Mouse (Mus musculus) left cerebral cortex, postnatal 10 days (tissue): Measurements from ENCODE around the gene Iqsec2. TPM values are rescaled to one million over a fixed set of nuclear protein-coding genes. Genes with fewer than 3 reads are reported as not detected.

Source experiments
- DNase-seq, 2 experiments: peaks; one replicate each; pipeline ENCODE4 v3.0.0; 2021 to 2022; ENCODE audit warnings: low spot score in 2 of 2, mixed read lengths in 1 of 2; ENCODE audit errors: extremely low spot score in 1 of 2
- intact Hi-C: fragments of 180-260 bp; cut with DNase I; formaldehyde crosslinking; loops from one replicate; pipeline ENCODE4 v1.15.1; 2025
- total RNA-seq, 2 experiments: library from RNA; stranded (reverse); gene quantifications; 2 replicates each; pipeline ENCODE4 v1.2.3; 2021

The Iqsec2 gene
- total RNA-seq, 2 experiments from 2014 or later: 105 to 110 TPM

- peak in 1 of 2 experiments; percentile 65 for DNase-seq
- intact Hi-C loops: no loop called here
Measured at GRCm38 (mm10) chrX:152172487-152172935, 28.4 kb downstream of the Iqsec2 start.

DNA sequence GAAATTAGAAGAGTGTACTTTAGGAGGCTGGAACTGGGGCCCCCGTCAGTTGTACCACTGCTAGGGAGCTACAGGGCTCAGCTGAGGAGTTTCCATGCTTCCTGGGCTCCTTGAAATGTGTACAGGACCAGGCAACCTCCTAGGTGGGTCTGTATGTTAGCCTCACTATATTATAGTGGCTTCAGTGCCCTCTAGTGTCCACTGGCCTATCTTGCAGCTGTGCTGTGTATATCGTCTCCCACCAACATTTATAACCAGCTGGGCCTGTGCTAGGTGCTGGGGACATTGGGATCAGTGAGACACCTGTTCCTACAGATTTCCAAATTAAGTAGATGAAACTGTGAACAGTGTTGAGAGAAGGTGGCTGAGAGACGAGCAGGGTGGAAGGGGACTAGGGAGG lies 31.2 kb downstream of the Iqsec2 start:
- intact Hi-C loops: no loop called here
- peak; percentile 13 to 39 for DNase-seq

GRCm38 (mm10) chrX:152177897-152178296 lies 33.8 kb downstream of the Iqsec2 start:
- DNase-seq: no peak
- intact Hi-C loops: no loop called here

DNA sequence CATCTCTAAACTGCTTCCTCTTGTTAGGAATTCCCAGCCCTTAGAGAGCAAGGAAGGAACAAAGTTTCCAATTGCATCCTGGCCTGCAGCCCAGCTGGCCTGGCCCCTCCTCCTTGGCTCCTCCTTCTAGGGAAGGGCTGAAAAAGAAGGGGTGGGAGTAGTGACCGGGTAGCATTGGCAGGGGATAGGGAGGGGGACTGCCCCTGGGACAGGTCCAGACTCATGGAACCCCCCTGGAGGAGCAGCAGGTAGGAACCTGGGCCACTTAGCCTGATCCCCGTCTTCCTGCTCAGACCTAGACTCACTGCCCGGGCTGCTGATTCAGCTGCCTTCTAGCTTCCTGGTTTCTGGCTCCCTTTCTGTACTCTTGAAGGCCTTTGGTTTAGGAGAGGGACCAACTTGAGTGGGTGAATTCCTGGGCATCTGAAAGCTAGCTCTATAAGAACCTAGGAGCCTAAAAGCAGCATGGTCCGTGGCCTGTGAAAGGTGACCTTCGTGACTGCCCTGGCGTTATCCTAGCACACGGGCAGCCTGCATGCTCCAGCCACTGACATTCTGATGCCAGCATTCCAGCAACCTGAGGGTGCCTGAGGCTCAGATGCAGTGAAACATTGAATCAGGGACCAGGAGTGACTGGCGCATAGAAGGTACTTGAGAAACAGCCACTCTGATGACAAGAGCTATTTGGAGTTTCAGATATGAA lies 34.9 kb downstream of the Iqsec2 start:
- intact Hi-C loops: no loop called here
- peak in 1 of 2 experiments; percentile 60 for DNase-seq

- DNase-seq: no peak
- intact Hi-C loops: no loop called here
Measured at GRCm38 (mm10) chrX:152179670-152180656, 35.9 kb downstream of the Iqsec2 start.

DNA sequence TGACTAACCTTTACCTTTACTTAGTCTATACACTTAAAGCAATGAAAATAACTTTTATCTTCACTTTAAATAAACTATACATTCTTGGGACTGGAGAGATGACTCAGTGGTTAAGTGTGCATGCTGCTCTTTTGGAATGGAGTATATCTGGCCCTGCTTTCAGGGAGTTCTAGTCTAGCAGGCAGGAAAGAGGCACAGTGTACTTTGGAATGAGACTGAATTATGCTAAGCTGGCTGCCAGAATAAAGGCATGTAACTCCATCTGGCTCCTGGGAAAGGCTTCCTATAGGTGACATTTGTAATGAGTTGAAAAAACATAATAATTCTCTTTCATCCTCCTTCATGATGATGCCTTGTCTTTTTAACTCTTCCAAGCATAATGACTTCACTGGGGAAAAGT lies 43.1 kb downstream of the Iqsec2 start:
- no peak for DNase-seq
- intact Hi-C loops: no loop called here

- no peak for DNase-seq
- intact Hi-C loops: no loop called here
Measured at GRCm38 (mm10) chrX:152191266-152191665, 47.2 kb downstream of the Iqsec2 start.

DNA sequence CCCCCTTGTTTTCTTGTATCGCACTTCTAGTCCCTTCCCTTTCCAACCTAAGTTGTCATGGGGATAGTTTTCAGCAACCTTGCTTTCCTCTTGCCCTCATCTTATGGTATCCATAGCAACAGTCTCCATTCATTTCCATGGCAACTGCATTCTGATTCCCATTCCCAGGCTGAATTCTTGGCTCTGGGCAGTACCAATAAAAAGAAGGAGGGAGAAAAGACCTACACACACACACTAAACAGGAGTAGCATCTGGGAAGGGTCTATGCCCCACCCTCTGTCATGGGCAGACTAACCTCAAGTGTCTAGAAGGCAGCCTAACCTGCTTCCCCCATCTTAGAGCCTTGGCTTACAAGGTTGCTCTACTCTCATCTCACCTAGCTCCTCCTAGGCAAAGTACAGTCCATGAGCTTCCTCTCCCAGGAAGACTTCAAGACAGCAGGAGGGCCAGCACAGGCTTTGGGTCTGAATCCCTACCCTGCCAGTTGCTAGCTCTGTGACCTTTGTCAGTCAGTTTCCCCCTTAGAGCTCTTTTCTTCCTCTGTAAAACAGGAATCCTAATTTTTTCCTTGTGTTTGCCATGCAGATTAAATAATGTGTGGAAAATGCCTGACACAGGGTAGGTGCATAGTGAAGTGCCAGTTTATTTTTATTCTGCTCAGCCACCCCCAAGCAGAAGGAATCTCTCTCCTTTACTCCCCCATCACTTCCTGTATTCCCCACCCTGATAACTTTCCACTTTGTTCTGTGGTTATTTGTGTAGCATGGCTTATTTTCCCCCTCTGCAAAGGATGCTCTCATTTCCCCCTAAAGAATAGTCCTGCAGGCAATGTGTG lies 54.0 kb downstream of the Iqsec2 start:
- peak in 1 of 2 experiments; percentile 19 for DNase-seq
- intact Hi-C loops: no loop called here

GRCm38 (mm10) chrX:152201737-152202421 lies 57.8 kb downstream of the Iqsec2 start:
- DNase-seq: no peak
- intact Hi-C loops: no loop called here

DNA sequence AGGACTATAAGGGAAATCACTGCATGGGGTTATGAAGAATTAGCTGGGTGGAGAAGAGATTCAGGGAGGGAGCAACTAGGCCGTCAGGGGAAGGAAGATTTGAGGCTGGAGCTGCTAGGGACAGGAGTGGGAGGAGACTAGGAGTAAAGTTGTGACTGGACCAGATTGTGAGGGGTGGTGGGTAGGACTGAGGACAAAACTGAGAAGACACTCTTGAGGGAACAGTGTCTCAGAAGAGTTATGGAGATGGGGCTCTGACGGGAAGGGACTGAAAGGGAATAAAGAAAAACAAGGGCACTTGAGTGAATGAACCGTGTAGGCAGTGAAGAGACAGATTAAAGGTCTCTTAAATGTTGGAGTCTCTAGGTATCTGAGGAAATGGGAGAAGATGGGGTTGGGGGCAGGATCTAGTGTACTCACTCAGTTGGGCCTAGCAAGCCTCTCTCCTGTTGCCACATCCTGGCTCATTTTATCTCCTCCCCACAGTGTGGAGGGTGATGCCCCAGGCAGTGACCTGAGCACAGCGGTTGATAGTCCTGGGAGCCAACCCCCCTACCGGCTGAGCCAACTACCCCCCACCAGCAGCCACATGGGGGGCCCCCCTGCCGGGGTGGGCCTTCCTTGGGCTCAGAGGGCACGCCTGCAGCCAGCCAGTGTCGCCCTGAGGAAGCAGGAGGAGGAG lies 58.5 kb downstream of the Iqsec2 start:
- intact Hi-C loops: no loop called here
- DNase-seq: no peak

DNA sequence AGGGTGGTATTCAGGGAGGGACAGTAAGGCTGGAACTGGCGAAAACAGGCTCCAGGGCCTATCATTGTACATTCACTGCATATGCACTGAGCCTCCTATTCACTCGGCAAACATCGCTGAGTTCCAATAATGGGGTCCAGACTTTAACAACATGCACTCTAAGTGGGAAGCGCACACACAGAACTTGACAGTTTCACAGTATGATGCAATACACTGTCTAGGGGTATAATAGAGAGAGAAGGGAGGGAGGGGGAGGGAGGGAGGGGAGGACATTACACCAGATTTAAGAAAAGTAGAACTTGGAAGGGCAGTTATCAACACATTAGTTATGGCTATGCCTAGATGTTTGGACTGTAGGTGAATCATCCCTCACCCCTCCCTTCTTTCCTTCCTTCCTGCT lies 59.2 kb downstream of the Iqsec2 start:
- DNase-seq: no peak
- intact Hi-C loops: no loop called here

DNA sequence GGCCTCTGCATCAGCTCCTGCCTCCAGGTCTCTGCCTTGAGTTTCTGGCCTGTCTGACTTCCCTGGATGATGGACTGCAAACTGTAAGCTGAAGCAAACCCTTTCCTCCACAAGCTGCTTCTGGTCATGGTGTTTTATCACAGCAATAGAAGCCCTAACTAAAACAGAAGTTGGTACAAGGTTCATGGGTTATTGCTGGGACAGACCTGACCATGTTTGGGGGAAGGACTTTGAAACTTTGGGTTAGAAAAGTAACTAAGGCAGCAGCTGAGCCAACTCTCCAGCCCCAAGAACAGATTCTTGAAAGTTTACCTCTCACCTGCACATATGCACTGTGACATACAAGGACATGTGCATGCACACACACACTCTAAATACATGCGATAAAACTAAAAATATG lies 61.4 kb downstream of the Iqsec2 start:
- no peak for DNase-seq
- intact Hi-C loops: no loop called here

- intact Hi-C loops: no loop called here
Measured at GRCm38 (mm10) chrX:152214703-152215102, 70.6 kb downstream of the Iqsec2 start.

GRCm38 (mm10) chrX:152218529-152218928 lies 74.5 kb downstream of the Iqsec2 start:
- intact Hi-C loops: no loop called here
- no peak for DNase-seq

More at GRCm38 (mm10) chrX:152214703-152215102, 70.6 kb downstream of the Iqsec2 start:
- DNase-seq: no peak

GRCm38 (mm10) chrX:152221721-152222120 lies 77.7 kb downstream of the Iqsec2 start:
- intact Hi-C loops: no loop called here

GRCm38 (mm10) chrX:152222226-152222625 lies 78.2 kb downstream of the Iqsec2 start:
- no peak for DNase-seq
- intact Hi-C loops: no loop called here

More at GRCm38 (mm10) chrX:152221721-152222120, 77.7 kb downstream of the Iqsec2 start:
- no peak for DNase-seq

DNA sequence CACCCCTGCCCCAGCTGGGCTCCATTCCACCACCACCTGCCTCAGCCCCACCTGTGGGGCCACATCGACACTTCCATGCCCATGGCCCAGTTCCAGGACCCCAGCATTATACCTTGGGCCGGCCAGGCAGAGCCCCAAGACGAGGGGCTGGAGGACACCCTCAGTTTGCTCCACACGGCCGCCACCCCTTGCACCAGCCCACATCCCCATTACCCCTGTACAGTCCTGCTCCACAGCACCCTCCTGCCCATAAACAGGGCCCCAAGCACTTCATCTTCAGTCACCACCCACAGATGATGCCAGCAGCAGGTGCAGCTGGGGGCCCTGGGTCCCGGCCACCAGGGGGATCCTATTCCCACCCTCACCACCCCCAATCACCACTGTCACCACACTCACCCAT lies 79.2 kb downstream of the Iqsec2 start:
- intact Hi-C loops: no loop called here
- DNase-seq: no peak

DNA sequence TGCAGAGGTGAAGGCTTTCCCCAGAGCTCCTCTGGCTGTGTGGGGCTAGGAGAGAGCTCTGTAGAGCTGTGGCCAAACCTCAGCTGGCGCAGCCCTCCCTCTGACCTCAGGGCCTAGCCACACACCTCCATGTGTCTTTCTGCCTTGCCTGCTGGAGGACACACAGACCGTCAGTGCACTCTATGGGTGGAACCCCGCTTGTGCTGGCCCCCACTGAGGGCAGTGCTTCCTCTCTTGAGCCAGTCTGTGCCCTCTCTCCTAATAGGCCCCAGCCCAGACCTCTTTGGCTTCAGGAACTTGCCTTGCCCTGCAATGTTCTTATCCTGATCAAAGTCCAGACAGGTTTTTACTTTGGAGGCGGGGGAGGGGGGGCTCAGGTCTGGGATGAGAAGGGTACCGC lies 80.2 kb downstream of the Iqsec2 start:
- no peak for DNase-seq
- intact Hi-C loops: no loop called here
